Mouse (Mus musculus) heart, postnatal 0 days (tissue): ENCODE results near the gene Galnt17. TPM values are rescaled to one million over a fixed set of nuclear protein-coding genes. Genes with fewer than 3 reads are reported as not detected.

ENCODE experiments used
- ATAC-seq: fragments of 200-750 bp; cut with Nextera tagmentation; 2 replicates; pipeline ENCODE4 v1.8.0; 2017; ENCODE audit warnings: low read depth, moderate number of reproducible peaks, moderate library complexity; ENCODE audit not compliant: insufficient read depth
- DNase-seq: peaks from one replicate; pipeline ENCODE4 v3.0.0-alpha.2; 2016; ENCODE audit warnings: low spot score
- H3K27ac ChIP-seq: fragments of 300-500 bp; sonication (generic); 2 replicates; pipeline ENCODE4 v1.5.1; 2014; ENCODE audit warnings: low read depth, mild to moderate bottlenecking
- H3K27me3 ChIP-seq: fragments of 300-500 bp; sonication (generic); 2 replicates; pipeline ENCODE4 v1.6.1; 2014; ENCODE audit warnings: low read length, mixed read lengths; ENCODE audit not compliant: control insufficient read depth, insufficient read depth
- H3K36me3 ChIP-seq: fragments of 300-500 bp; sonication (generic); replicated peaks from 2 replicates; pipeline ENCODE4 v1.6.1; 2014; ENCODE audit warnings: low read length, mixed read lengths; ENCODE audit not compliant: control insufficient read depth, insufficient read depth
- H3K4me1 ChIP-seq: fragments of 300-500 bp; sonication (generic); 2 replicates; pipeline ENCODE4 v1.6.1; 2014; ENCODE audit warnings: antibody characterized with exemption; ENCODE audit not compliant: control insufficient read depth, insufficient read depth
- H3K4me2 ChIP-seq: fragments of 300-500 bp; sonication (generic); 2 replicates; pipeline ENCODE4 v1.6.1; 2014; ENCODE audit warnings: low read depth, mild to moderate bottlenecking, low read length, moderate library complexity
- H3K4me3 ChIP-seq: fragments of 300-500 bp; sonication (generic); 2 replicates; pipeline ENCODE4 v1.5.1; 2014; ENCODE audit warnings: low read depth, low read length
- H3K9ac ChIP-seq: fragments of 300-500 bp; sonication (generic); replicated peaks from 2 replicates; pipeline ENCODE4 v1.6.1; 2014; ENCODE audit warnings: low read depth, low read length, mixed read lengths
- H3K9me3 ChIP-seq: fragments of 300-500 bp; sonication (generic); replicated peaks from 2 replicates; pipeline ENCODE4 v1.6.1; 2016; ENCODE audit warnings: low read length; ENCODE audit not compliant: control insufficient read depth
- CTCF ChIP-seq: IDR thresholded peaks from 2 replicates; pipeline ENCODE4 v1.5.1; 2016; ENCODE audit warnings: antibody characterized with exemption, control low read depth, low read depth
- EP300 ChIP-seq: IDR thresholded peaks from 2 replicates; pipeline ENCODE4 v1.6.1; 2016; ENCODE audit warnings: antibody characterized with exemption, low read depth
- WGBS: fragments of 180-500 bp; shearing (Covaris S2); extraction: QIAGEN DNeasy Blood & Tissue Kit; methylation state at CpG from one replicate; pipeline ENCODE4 v1.1.7; 2014; 5-methylcytosine and 5-hydroxymethylcytosine counted together
- polyA plus RNA-seq: library from polyadenylated mRNA; unstranded; fragments of >200 nt; fragmentation: Nextera tagmentation; extraction: Ambion mirVana; gene quantifications from 2 replicates; pipeline ENCODE4 v1.2.1, GENCODE M21; 2015
- total RNA-seq: library from RNA; depleted of rRNA; stranded (reverse); fragments of >200 nt; gene quantifications from 2 replicates; pipeline ENCODE4 v1.2.3, GENCODE M21; 2014; ENCODE audit warnings: low replicate concordance

Gene Galnt17
- total and polyA plus RNA-seq, 2 experiments from 2014 or later: 0.30 to 3.2 TPM

DNA sequence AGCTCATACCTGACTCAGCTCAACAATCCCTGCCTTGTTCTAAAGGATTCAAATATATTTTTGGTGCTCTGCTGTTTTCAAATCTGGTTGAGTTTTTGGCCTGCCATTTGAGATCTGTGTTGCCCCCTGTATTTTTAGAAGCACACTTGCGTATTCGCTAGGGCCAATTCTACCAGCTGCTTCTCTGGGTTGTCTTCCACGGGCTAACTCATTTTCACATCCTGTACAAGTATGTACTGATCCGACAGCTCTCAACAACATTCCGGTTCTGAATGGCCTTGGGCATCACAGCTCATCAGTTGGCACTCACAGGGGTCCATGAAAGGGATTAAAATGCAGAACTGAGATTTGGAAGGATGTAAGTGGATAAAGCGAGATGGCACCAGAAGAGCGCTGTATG is 382.6 kb downstream of the Galnt17 start:
- H3K4me2 ChIP-seq: no peak overlapping the region
- no peak overlapping the region for H3K27ac ChIP-seq
- WGBS: 87% methylated on average over 7 of the region's 7 CpGs
- ATAC-seq: no peak
- no peaks in the 10 kb centered on the region for H3K27me3 ChIP-seq
- DNase-seq: no peak
- no peak overlapping the region for H3K4me3 ChIP-seq
- 0 out of 2 replicates have a peak, but pooled peaks cover 5% of the 10 kb centered on the region for H3K9me3 ChIP-seq
- TF ChIP-seq CTCF: no peak
- TF ChIP-seq EP300: no peak
- no peaks in the 10 kb centered on the region for H3K36me3 ChIP-seq
- H3K9ac ChIP-seq: no peak overlapping the region
- no peaks in the 10 kb centered on the region for H3K4me1 ChIP-seq

DNA sequence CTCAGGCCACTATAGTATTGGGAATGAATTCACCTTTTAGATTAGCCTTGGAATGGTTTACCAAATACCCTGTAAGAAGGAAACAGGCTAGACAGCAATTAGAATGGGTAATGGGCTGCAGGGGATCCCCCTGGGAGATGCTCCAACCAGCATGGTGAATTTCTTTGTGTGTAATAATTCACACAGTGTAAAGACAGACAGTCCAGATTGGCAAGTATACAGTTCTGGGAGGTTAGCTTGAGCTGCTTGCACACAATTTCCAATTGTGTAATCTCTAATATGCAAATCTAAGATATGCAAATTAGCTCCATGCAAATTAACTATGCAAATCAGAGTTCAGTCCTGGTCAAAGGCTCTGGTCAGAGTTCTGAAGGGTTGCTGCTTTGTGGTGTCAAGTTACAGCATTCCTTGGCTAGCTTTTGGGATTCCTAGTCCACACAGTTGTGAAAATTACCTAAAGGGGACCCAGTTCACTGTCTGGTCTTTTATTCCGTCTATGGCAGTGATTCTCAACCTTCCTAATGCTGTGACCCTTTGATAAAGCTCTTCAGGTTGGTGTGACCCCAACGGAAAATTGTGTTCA is 384.0 kb downstream of the Galnt17 start:
- no peak overlapping the region for H3K9ac ChIP-seq
- no peak overlapping the region for H3K4me2 ChIP-seq
- 0 out of 2 replicates have a peak, but pooled peaks cover 5% of the 10 kb centered on the region for H3K9me3 ChIP-seq
- H3K4me1 ChIP-seq: no peaks in the 10 kb centered on the region
- no peak overlapping the region for H3K27ac ChIP-seq
- no peaks in the 10 kb centered on the region for H3K36me3 ChIP-seq
- TF ChIP-seq EP300 (no peak), CTCF (no peak)
- DNase-seq (no peak), ATAC-seq (no peak)
- H3K4me3 ChIP-seq: no peak overlapping the region
- no peaks in the 10 kb centered on the region for H3K27me3 ChIP-seq
- WGBS: 25% methylated on average over 2 of the region's 2 CpGs

DNA sequence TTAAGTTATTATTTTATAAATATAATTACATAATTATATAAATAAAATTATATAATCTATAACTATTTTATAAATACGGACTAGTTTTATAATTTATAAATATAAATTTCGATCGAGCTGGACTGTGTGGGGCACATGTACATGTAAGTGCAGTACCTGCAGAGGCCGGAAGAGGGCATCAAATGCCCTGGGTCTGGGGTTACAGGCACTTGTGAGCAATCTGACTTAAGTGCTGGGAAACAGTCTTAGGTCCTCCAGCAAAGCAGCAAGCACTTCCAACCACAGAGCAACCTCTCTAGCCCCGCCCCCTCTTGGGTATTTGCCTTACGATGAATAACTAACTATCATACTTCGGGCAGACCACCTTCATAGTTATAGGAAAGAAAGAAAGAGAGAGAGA is 388.3 kb downstream of the Galnt17 start:
- Histone ChIP-seq H3K9me3 (no peaks in the 10 kb centered on the region), H3K27ac (no peak overlapping the region), H3K4me1 (no peaks in the 10 kb centered on the region), H3K4me3 (no peak overlapping the region), H3K9ac (no peak overlapping the region), H3K27me3 (no peaks in the 10 kb centered on the region), H3K36me3 (no peaks in the 10 kb centered on the region), H3K4me2 (no peak overlapping the region)
- no peak for DNase-seq
- ATAC-seq: no peak
- TF ChIP-seq CTCF: no peak
- no peak for TF ChIP-seq EP300
- WGBS: 84% methylated on average over 7 of the region's 7 CpGs

DNA sequence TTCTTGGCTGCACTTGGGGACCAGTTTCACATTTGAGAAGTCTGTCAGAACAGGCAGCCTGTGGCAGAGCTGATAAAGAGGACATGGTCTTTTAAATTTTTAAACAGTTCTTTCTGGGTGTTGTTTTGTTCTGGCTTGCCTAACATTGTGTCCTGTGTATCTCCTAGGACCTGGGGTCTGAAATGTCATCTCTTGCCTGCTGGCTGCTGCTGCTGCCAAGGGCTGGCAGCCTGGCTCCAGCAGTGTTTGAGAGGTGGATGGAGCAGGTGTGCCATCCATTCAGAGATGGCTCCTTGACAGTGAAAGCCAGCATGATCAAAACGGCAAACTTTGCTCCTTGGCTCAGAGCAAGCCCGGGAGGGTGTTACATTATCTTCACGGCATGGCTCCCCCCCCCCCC is 393.7 kb downstream of the Galnt17 start:
- H3K36me3 ChIP-seq: no peaks in the 10 kb centered on the region
- 53% methylated on average over 3 of the region's 3 CpGs for WGBS
- H3K9me3 ChIP-seq: no peaks in the 10 kb centered on the region
- ATAC-seq (no peak), DNase-seq (no peak)
- H3K4me2 ChIP-seq: no peak overlapping the region
- no peak overlapping the region for H3K4me3 ChIP-seq
- H3K4me1 ChIP-seq: no peaks in the 10 kb centered on the region
- no peak overlapping the region for H3K27ac ChIP-seq
- H3K9ac ChIP-seq: no peak overlapping the region
- H3K27me3 ChIP-seq: no peaks in the 10 kb centered on the region
- TF ChIP-seq CTCF (no peak), EP300 (no peak)

DNA sequence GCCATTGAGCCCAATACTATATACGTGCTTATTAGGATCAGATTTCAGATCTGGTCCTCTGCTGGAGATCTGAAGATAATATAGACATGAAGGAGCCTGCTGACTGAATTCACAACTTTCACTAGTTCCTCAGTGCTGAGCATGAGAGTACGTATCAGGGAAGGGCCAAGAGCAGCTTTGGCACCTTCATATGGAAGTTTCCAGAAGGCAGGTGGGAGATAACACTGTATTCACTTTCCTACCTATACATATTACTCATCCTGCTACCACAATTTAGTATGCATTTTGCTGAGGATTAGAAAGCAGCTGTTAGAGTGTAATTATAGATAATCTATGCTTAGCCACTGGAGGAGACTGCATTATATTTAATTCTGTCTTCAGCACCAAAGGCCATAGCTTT is 396.7 kb downstream of the Galnt17 start:
- Histone ChIP-seq H3K4me1 (no peaks in the 10 kb centered on the region), H3K9me3 (no peaks in the 10 kb centered on the region), H3K4me2 (no peak overlapping the region), H3K4me3 (no peak overlapping the region), H3K27ac (no peak overlapping the region), H3K27me3 (no peaks in the 10 kb centered on the region), H3K36me3 (no peaks in the 10 kb centered on the region), H3K9ac (no peak overlapping the region)
- DNase-seq: no peak
- ATAC-seq: no peak
- no peak for TF ChIP-seq EP300
- no peak for TF ChIP-seq CTCF
- WGBS: 69% methylated on average over 2 of the region's 2 CpGs

DNA sequence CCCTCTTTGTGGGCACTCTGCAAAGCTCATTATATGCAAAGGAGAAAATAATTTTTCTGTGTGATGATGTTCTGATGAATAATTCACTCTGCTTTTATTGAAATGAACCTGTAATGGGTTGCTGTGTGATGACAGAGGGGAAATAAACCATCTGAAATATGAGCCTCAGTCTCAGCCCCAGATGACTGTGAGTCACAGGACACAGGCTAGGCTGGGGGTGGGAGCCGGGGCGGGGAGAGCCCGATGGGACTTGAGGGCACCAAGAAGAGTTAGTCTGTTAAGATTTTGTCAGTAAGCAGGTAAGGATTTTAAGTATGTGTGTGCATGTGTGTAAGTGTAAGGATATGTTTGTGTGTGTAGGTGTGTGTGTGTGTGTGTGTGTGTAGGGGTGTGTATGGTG is 406.6 kb downstream of the Galnt17 start:
- Histone ChIP-seq H3K27me3 (no peaks in the 10 kb centered on the region), H3K27ac (no peak overlapping the region), H3K9me3 (no peaks in the 10 kb centered on the region), H3K9ac (no peak overlapping the region), H3K4me1 (no peaks in the 10 kb centered on the region), H3K4me3 (no peak overlapping the region), H3K36me3 (no peaks in the 10 kb centered on the region), H3K4me2 (no peak overlapping the region)
- TF ChIP-seq EP300: no peak
- no peak for TF ChIP-seq CTCF
- DNase-seq (no peak), ATAC-seq (no peak)
- 81% methylated on average over 3 of the region's 3 CpGs for WGBS
